ENCODE assay signal across 9 mouse cellular contexts in genomic region chr11:33028920-33029319, GRCm38 (mm10).
DNase-seq lines count a peak whose midpoint lies in the region; ATAC-seq and TF ChIP-seq lines count a peak whose summit lies in the region.
"Had no signal": no experiment of that assay in that cellular context is flagged by ENCODE, and none has a peak within 500 bp of the region (broad histone marks: within the 10 kb centered on the region; RNA-seq: fewer than 3 reads in every experiment).

No protein-coding gene starts in this region.

- no peak for TF ChIP-seq EP300 in MEL (IDR thresholded peaks at IDR 0.05; ENCODE audit: low read depth in 1 of 2, low read length in 2 of 2)

- no peaks in the 10 kb centered on the region for H3K79me2 ChIP-seq in MEL (ENCODE audit: control insufficient read depth, insufficient read depth, low read length, poor library complexity)

- no peaks in the 10 kb centered on the region for H3K4me1 ChIP-seq in hindbrain, postnatal 0 days (ENCODE audit: insufficient read depth, low read length)
- H3K4me1 ChIP-seq in hindbrain, embryonic 16.5 days (ENCODE audit: control insufficient read depth, insufficient read depth, low read depth, low read length), result no peaks in the 10 kb centered on the region
- H3K4me1 ChIP-seq in MEL (ENCODE audit: control insufficient read depth in 1 of 2, insufficient read depth in 2 of 2, low read length in 2 of 2), result no peaks in the 10 kb centered on the region
- H3K4me1 ChIP-seq in heart, embryonic 11.5 days (ENCODE audit: control insufficient read depth, insufficient read depth, low read length), result no peaks in the 10 kb centered on the region
- H3K4me1 ChIP-seq: lung, embryonic 15.5 days had no signal

- TF ChIP-seq CTCF in hindbrain, postnatal 0 days (IDR thresholded peaks at IDR 0.05; ENCODE audit: low read depth), result peak; percentile 50
- TF ChIP-seq CTCF in MEL (IDR thresholded peaks at IDR 0.05 in 2 of 3, conservative IDR thresholded peaks at IDR 0.05 in 1 of 3; ENCODE audit: control insufficient read depth in 1 of 3, insufficient read depth in 1 of 3, low read depth in 2 of 3, low read length in 3 of 3, poor library complexity in 1 of 3, severe bottlenecking in 1 of 3), result peak; percentile 39 to 53 (median 45); a peak in 5 of 6 replicates

- H3K27me3 ChIP-seq in hindbrain, postnatal 0 days (ENCODE audit: insufficient read depth, low read length), result no peaks in the 10 kb centered on the region
- H3K27me3 ChIP-seq in hindbrain, embryonic 16.5 days (replicated peaks; ENCODE audit: control insufficient read depth, insufficient read depth, low read length), result no peaks in the 10 kb centered on the region
- peaks cover 0 to 2% of the 10 kb centered on the region in 2 experiments; a peak in 1 of 4 replicates for H3K27me3 ChIP-seq in MEL (ENCODE audit: control insufficient read depth in 1 of 2, insufficient read depth in 2 of 2, low read length in 2 of 2)
- no peaks in the 10 kb centered on the region for H3K27me3 ChIP-seq in heart, embryonic 11.5 days (ENCODE audit: control insufficient read depth, insufficient read depth, low read length)
- H3K27me3 ChIP-seq: lung, embryonic 15.5 days had no signal

- no peak overlapping the region for H3K4me3 ChIP-seq in hindbrain, postnatal 0 days (ENCODE audit: low read length)
- no peak overlapping the region for H3K4me3 ChIP-seq in hindbrain, embryonic 16.5 days (ENCODE audit: low read length)
- H3K4me3 ChIP-seq in MEL (ENCODE audit: control insufficient read depth in 1 of 2, insufficient read depth in 1 of 2, low read depth in 2 of 2, low read length in 2 of 2), result no peak overlapping the region
- no peak overlapping the region for H3K4me3 ChIP-seq in heart, embryonic 11.5 days (ENCODE audit: low read depth, low read length)
- H3K4me3 ChIP-seq: lung, embryonic 15.5 days had no signal

- H3K36me3 ChIP-seq in hindbrain, postnatal 0 days (ENCODE audit: insufficient read depth, low read length), result no peaks in the 10 kb centered on the region
- H3K36me3 ChIP-seq in hindbrain, embryonic 16.5 days (ENCODE audit: control insufficient read depth, insufficient read depth, low read length), result no peaks in the 10 kb centered on the region
- no peaks in the 10 kb centered on the region for H3K36me3 ChIP-seq in MEL (ENCODE audit: control insufficient read depth in 1 of 2, insufficient read depth in 2 of 2, low read length in 2 of 2)
- H3K36me3 ChIP-seq in heart, embryonic 11.5 days (ENCODE audit: control insufficient read depth, insufficient read depth, low read length), result no peaks in the 10 kb centered on the region
- H3K36me3 ChIP-seq: lung, embryonic 15.5 days had no signal

- no peak for DNase-seq in hindbrain, postnatal 0 days (ENCODE audit: low spot score)
- DNase-seq in MEL (ENCODE audit: low read depth, low spot score), result peak; percentile 19
- peak; percentile 23 for DNase-seq in embryo, embryonic 11 days
- DNase-seq in mesoderm, embryonic 11.5 days (ENCODE audit: low read depth, low spot score), result peak; percentile 20
- DNase-seq in gastrocnemius, postnatal 36 days, result no peak

- ATAC-seq in hindbrain, postnatal 0 days, result no peak
- no peak for ATAC-seq in hindbrain, embryonic 16.5 days
- ATAC-seq in frontal cortex, adult (ENCODE audit: low TSS enrichment), result no peak; the same call in 1 of the 2 replicates
- ATAC-seq in heart, embryonic 11.5 days (replicated peaks; ENCODE audit: insufficient number of reproducible peaks, low FRiP score, low TSS enrichment), result no peak

- H3K4me2 ChIP-seq in hindbrain, postnatal 0 days (ENCODE audit: low read depth, low read length), result no peak overlapping the region
- H3K4me2 ChIP-seq in hindbrain, embryonic 16.5 days (ENCODE audit: low read length), result no peak overlapping the region
- no peak overlapping the region for H3K4me2 ChIP-seq in heart, embryonic 11.5 days
- H3K4me2 ChIP-seq: lung, embryonic 15.5 days had no signal

- intact Hi-C loops in gastrocnemius, postnatal 36 days (cut with DNase I), result loop anchor here (5.0 kb wide), 1 partner anchor 118 kb away; the partner anchor contains the start of gene Fgf18

- peak; percentile 4; the same call in 1 of the 2 replicates for TF ChIP-seq RAD21 in MEL (IDR thresholded peaks at IDR 0.05; ENCODE audit: low read depth, low read length)

- H3K27ac ChIP-seq in hindbrain, postnatal 0 days, result no peak overlapping the region
- no peak overlapping the region for H3K27ac ChIP-seq in hindbrain, embryonic 16.5 days (ENCODE audit: low read depth, low read length)
- no peak overlapping the region for H3K27ac ChIP-seq in MEL (ENCODE audit: control insufficient read depth, low read depth, low read length)
- no peak overlapping the region for H3K27ac ChIP-seq in heart, embryonic 11.5 days (ENCODE audit: low read depth, low read length)
- H3K27ac ChIP-seq: lung, embryonic 15.5 days had no signal

- H3K9ac ChIP-seq in hindbrain, postnatal 0 days (replicated peaks; ENCODE audit: low read length), result no peak overlapping the region
- no peak overlapping the region for H3K9ac ChIP-seq in hindbrain, embryonic 16.5 days (ENCODE audit: low read depth, low read length)
- H3K9ac ChIP-seq in MEL (ENCODE audit: control insufficient read depth, low read depth, low read length, poor library complexity, severe bottlenecking), result no peak overlapping the region
- no peak overlapping the region for H3K9ac ChIP-seq in heart, embryonic 11.5 days (ENCODE audit: low read depth, low read length)
- H3K9ac ChIP-seq: lung, embryonic 15.5 days had no signal

- TF ChIP-seq POLR2A in MEL (IDR thresholded peaks at IDR 0.05; ENCODE audit: control insufficient read depth in 1 of 2, insufficient read depth in 1 of 2, low read depth in 1 of 2, low read length in 2 of 2, poor library complexity in 1 of 2), result no peak

- H3K9me3 ChIP-seq in hindbrain, postnatal 0 days (ENCODE audit: low read length), result no peaks in the 10 kb centered on the region
- H3K9me3 ChIP-seq in hindbrain, embryonic 16.5 days (ENCODE audit: control insufficient read depth, low read length), result no peaks in the 10 kb centered on the region
- no peaks in the 10 kb centered on the region for H3K9me3 ChIP-seq in MEL (replicated peaks; ENCODE audit: insufficient read depth, low read length)
- no peaks in the 10 kb centered on the region for H3K9me3 ChIP-seq in heart, embryonic 11.5 days (replicated peaks; ENCODE audit: control insufficient read depth, low read length)
- H3K9me3 ChIP-seq: lung, embryonic 15.5 days had no signal

TF ChIP-seq in MEL, 35 proteins besides CTCF, POLR2A, EP300 and RAD21:
- peak; percentile 23; the same call in 1 of the 2 replicates for TF ChIP-seq SMC3 (IDR thresholded peaks at IDR 0.05; ENCODE audit: low read depth, low read length)
- TF ChIP-seq USF2 (IDR thresholded peaks at IDR 0.05; ENCODE audit: borderline replicate concordance in 1 of 2, insufficient read depth in 1 of 2, low read depth in 1 of 2, low read length in 2 of 2), result no peak

Comparison
In these comparisons a context has a peak if more than half of its experiments do, and no peak if none do; other contexts are left out.
1. DNase-seq: peak in MEL (single experiment), embryo, embryonic 11 days (single experiment) and mesoderm, embryonic 11.5 days (single experiment); none in hindbrain, postnatal 0 days (single experiment) and gastrocnemius, postnatal 36 days (0 of 2).